In the genomic region with DNA sequence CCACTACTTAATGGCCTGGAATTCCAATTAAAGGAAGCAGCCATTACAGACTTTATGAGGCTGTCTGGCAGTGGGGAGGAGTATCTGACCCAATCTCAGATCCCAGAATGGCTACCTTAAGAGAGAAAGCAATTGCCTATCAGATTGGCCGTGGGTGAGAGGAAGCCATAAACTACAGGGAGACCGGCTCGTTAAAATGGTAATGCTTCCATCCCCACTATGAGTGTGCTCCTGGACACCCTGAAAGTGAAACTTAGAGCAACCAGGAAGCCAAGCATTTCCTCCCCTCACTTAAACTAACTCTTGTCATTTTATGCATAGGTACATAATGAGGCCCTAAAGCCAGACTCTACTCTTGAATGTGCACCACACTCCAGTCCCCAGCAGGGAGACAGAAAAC, we compare ENCODE assay signal across 10 mouse cellular contexts.
"Had no signal": no experiment of that assay in that cellular context is flagged by ENCODE, and none has a peak within 500 bp of the region (broad histone marks: within the 10 kb centered on the region; RNA-seq: fewer than 3 reads in every experiment).

No protein-coding gene starts in this region.

- H3K27ac ChIP-seq: intestine, embryonic 15.5 days; liver, embryonic 13.5 days; midbrain, embryonic 12.5 days; midbrain, embryonic 15.5 days had no signal

- H3K27me3 ChIP-seq: intestine, embryonic 15.5 days; liver, embryonic 13.5 days; midbrain, embryonic 12.5 days; midbrain, embryonic 15.5 days had no signal

- H3K36me3 ChIP-seq: intestine, embryonic 15.5 days; liver, embryonic 13.5 days; midbrain, embryonic 12.5 days; midbrain, embryonic 15.5 days had no signal

- H3K9ac ChIP-seq: intestine, embryonic 15.5 days; liver, embryonic 13.5 days; midbrain, embryonic 12.5 days; midbrain, embryonic 15.5 days had no signal

- DNase-seq: left cerebral cortex, postnatal 4 days; liver, embryonic 13.5 days; lung, adult 2 months; lung, postnatal 14 days; lung, postnatal 4 days; thymus, adult 18-20 months; thymus, postnatal 36 days had no signal

- H3K9me3 ChIP-seq: intestine, embryonic 15.5 days; liver, embryonic 13.5 days; midbrain, embryonic 12.5 days; midbrain, embryonic 15.5 days had no signal

- H3K4me3 ChIP-seq: intestine, embryonic 15.5 days; liver, embryonic 13.5 days; midbrain, embryonic 12.5 days; midbrain, embryonic 15.5 days had no signal

- ATAC-seq: intestine, embryonic 15.5 days; midbrain, embryonic 15.5 days had no signal

- H3K4me1 ChIP-seq: intestine, embryonic 15.5 days; liver, embryonic 13.5 days; midbrain, embryonic 12.5 days; midbrain, embryonic 15.5 days had no signal

- H3K4me2 ChIP-seq: intestine, embryonic 15.5 days; liver, embryonic 13.5 days; midbrain, embryonic 12.5 days; midbrain, embryonic 15.5 days had no signal
